Mouse (Mus musculus) B cell, adult 67 days (primary cell): Measurements from ENCODE around the gene Dennd2c. TPM values are rescaled to one million over a fixed set of nuclear protein-coding genes. Genes with fewer than 3 reads are reported as not detected.

Experiments used
- total RNA-seq, 2 experiments: library from RNA; stranded (reverse); gene quantifications; 4 replicates each; pipeline ENCODE4 v1.2.4; 2023

Dennd2c gene
- under 1 TPM in 1 of 2 experiments, not detected in 1; 0.17 TPM for total RNA-seq

DNA sequence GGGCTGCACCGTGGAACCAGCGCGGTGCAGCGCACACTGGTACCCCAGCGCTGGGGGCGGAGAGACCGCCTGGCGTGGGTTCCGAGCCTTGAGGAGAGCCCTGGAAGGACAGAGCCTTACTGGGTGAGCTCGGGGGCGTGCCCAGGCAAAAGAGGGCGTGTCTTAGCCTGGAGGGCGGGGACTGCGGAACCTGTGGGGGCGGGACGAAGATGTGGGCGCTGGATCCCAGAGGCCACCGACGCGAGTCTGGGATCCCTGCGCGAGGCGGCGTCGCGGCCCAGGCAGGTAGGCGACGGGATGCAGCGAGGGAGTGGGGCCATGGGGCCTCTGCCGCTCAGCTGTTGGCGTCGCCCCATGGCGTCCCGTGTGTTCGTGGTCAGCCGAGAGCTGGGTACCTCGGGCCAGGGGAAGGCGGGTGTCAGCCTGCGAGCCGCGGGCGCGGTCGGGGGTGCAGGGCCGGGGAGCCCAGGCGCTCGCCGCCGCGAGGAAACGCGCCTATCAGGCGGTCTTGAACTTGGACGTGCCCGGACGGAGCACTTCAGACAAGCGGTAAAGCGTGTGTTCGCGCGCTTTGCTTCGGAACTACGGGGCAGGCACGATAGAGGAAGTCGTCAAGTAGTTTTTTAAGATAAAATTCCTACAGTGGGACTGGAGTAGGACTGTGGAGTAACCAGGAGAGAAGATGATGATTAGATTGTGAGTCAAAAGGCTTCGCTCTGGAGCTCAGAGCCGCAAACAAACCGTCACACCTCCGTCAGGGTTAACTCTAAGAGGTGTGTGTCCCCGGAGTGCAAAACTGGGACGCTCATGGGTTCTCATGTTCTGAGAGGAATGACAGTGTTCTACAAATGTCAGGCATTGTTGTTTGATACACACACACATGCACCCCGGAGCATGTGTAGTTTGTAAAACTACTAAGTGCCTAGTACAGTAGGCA, at the start of gene Dennd2c:
Gene Dennd2c (plus strand): TSS at position 151 of the 937 bp plus-strand sequence.

GRCm38 (mm10) chr3:103058207-103059157, 43.9 kb upstream of the Dennd2c start, which contains the start of gene Nras:
Gene Nras (plus strand): TSS chr3:103058285.

DNA sequence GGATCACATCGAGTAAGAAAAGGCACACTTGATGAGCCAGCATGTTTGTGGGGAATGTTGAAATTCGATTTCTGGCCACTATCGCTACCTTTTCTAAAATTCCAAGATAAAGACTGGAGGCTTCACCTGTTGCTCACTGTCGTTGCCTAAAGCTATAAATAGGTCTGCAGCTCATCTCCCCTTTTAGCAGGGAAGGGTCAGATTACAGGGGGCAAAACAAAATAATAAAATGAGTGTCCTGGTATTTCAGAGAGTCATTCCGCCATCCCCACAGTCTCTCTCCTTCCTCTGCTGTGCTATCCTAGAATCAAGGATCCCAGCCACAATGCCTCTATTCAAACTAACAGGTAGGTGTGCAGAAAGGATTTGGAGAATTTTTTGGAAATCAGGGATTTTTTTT, 28.6 kb upstream of the Dennd2c start, which contains the start of gene Ampd1:
Gene Ampd1 (plus strand): TSS at position 244 of the 400 bp plus-strand sequence.

GRCm38 (mm10) chr3:103171505-103172267, 69.3 kb downstream of the Dennd2c start, which contains the start of gene Bcas2:
Gene Bcas2 (plus strand): TSS chr3:103171655.

Other genes with a start within 250 kb of the Dennd2c start
- gene Sycp1, start 166.5 kb upstream of the Dennd2c start, total RNA-seq, result not detected
- not detected for gene Nr1h5, start 138.5 kb upstream of the Dennd2c start, total RNA-seq
- 100 to 1,000 TPM; 141 to 146 TPM for gene Sike1, start 106.9 kb upstream of the Dennd2c start, total RNA-seq
- gene Csde1, start 82.2 kb upstream of the Dennd2c start, total RNA-seq, result 100 to 1,000 TPM; 452 to 486 TPM
- gene Nras, start 44.3 kb upstream of the Dennd2c start, total RNA-seq, result 10 to 100 TPM; 89.1 to 97.4 TPM
- gene Ampd1, start 28.6 kb upstream of the Dennd2c start, total RNA-seq, result under 1 TPM in 1 of 2 experiments, not detected in 1; 0.55 TPM
- 100 to 1,000 TPM; 102 TPM for gene Bcas2, start 69.1 kb downstream of the Dennd2c start, total RNA-seq
- 10 to 100 TPM; 68.4 to 71.2 TPM for gene Trim33, start 176.7 kb downstream of the Dennd2c start, total RNA-seq